Mouse (Mus musculus) forebrain, embryonic 16.5 days (tissue): ENCODE data around the gene Stom. TPM values are rescaled to one million over a fixed set of nuclear protein-coding genes. Genes with fewer than 3 reads are reported as not detected.
A peak's percentile ranks its signal among the peaks of the same experiment; 100 is the strongest.

Source experiments
- ATAC-seq: fragments of 200-750 bp; cut with Nextera tagmentation; 2 replicates; pipeline ENCODE4 v1.8.0; 2017; ENCODE audit warnings: mild to moderate bottlenecking, moderate library complexity
- H3K27ac ChIP-seq: fragments of 300-500 bp; sonication (generic); 2 replicates; pipeline ENCODE4 v1.5.1; 2014; ENCODE audit warnings: low read length, control low read depth
- H3K27me3 ChIP-seq: fragments of 300-500 bp; sonication (generic); replicated peaks from 2 replicates; pipeline ENCODE4 v1.6.1; 2014; ENCODE audit warnings: low read length; ENCODE audit not compliant: control insufficient read depth, insufficient read depth
- H3K36me3 ChIP-seq: fragments of 300-500 bp; sonication (generic); 2 replicates; pipeline ENCODE4 v1.6.1; 2014; ENCODE audit not compliant: control insufficient read depth, insufficient read depth
- H3K4me1 ChIP-seq: fragments of 300-500 bp; sonication (generic); replicated peaks from 2 replicates; pipeline ENCODE4 v1.6.1; 2014; ENCODE audit warnings: low read length; ENCODE audit not compliant: control insufficient read depth, insufficient read depth
- H3K4me2 ChIP-seq: fragments of 300-500 bp; sonication (generic); 2 replicates; pipeline ENCODE4 v1.6.1; 2014; ENCODE audit warnings: mild to moderate bottlenecking, low read length, control low read depth
- H3K4me3 ChIP-seq: fragments of 300-500 bp; sonication (generic); replicated peaks from 2 replicates; pipeline ENCODE4 v1.5.1; 2014; ENCODE audit warnings: mild to moderate bottlenecking, low read length, control low read depth
- H3K9ac ChIP-seq: fragments of 300-500 bp; sonication (generic); replicated peaks from 2 replicates; pipeline ENCODE4 v1.6.1; 2014; ENCODE audit warnings: low read depth, low read length, control low read depth
- H3K9me3 ChIP-seq: fragments of 300-500 bp; sonication (generic); 2 replicates; pipeline ENCODE4 v1.6.1; 2016; ENCODE audit warnings: low read length; ENCODE audit not compliant: control insufficient read depth
- WGBS: fragments of 180-500 bp; shearing (Covaris S2); extraction: QIAGEN DNeasy Blood & Tissue Kit; methylation state at CpG from one replicate; pipeline ENCODE4 v1.1.7; 2014; 5-methylcytosine and 5-hydroxymethylcytosine counted together
- polyA plus RNA-seq: library from polyadenylated mRNA; unstranded; fragments of >200 nt; fragmentation: Nextera tagmentation; extraction: Ambion mirVana; gene quantifications from 2 replicates; pipeline ENCODE4 v1.2.1, GENCODE M21; 2015

Gene Stom
- polyA plus RNA-seq, 1 experiment from 2014 or later, result 10.8 TPM

- Histone ChIP-seq H3K4me3 (no peak overlapping the region), H3K27me3 (no peaks in the 10 kb centered on the region), H3K4me1 (peaks cover 7% of the 10 kb centered on the region), H3K36me3 (no peaks in the 10 kb centered on the region), H3K27ac (no peak overlapping the region), H3K9ac (no peak overlapping the region), H3K4me2 (no peak overlapping the region), H3K9me3 (no peaks in the 10 kb centered on the region)
- 62% methylated on average over 10 of the region's 10 CpGs for WGBS
- no peak for ATAC-seq
Observed at GRCm38 (mm10) chr2:35327583-35327982, 9.2 kb downstream of the Stom start.

GRCm38 (mm10) chr2:35326931-35327330, 9.8 kb downstream of the Stom start:
- H3K9me3 ChIP-seq, result no peaks in the 10 kb centered on the region
- H3K9ac ChIP-seq, result no peak overlapping the region
- no peak overlapping the region for H3K4me3 ChIP-seq
- no peak overlapping the region for H3K4me2 ChIP-seq
- ATAC-seq, result no peak
- H3K27me3 ChIP-seq, result no peaks in the 10 kb centered on the region
- H3K27ac ChIP-seq, result no peak overlapping the region
- no peaks in the 10 kb centered on the region for H3K36me3 ChIP-seq
- WGBS, result 67% methylated on average over 1 of the region's 1 CpGs
- peaks cover 14% of the 10 kb centered on the region for H3K4me1 ChIP-seq

- 67% methylated on average over 10 of the region's 10 CpGs for WGBS
Observed at GRCm38 (mm10) chr2:35325930-35326329, 10.8 kb downstream of the Stom start.

GRCm38 (mm10) chr2:35322404-35323164, 14.2 kb downstream of the Stom start:
- no peaks in the 10 kb centered on the region for H3K36me3 ChIP-seq
- H3K9ac ChIP-seq, result no peak overlapping the region
- H3K4me1 ChIP-seq, result peaks cover 16% of the 10 kb centered on the region
- H3K4me2 ChIP-seq, result peak overlapping the region; percentile 11; the same call in 1 of the 2 replicates
- no peak overlapping the region for H3K27ac ChIP-seq
- peak; percentile 78 for ATAC-seq
- WGBS, result 24% methylated on average over 10 of the region's 10 CpGs
- no peaks in the 10 kb centered on the region for H3K27me3 ChIP-seq
- H3K9me3 ChIP-seq, result no peaks in the 10 kb centered on the region
- H3K4me3 ChIP-seq, result no peak overlapping the region

More at GRCm38 (mm10) chr2:35325930-35326329, 10.8 kb downstream of the Stom start:
- Histone ChIP-seq H3K4me2 (no peak overlapping the region), H3K9ac (no peak overlapping the region), H3K9me3 (no peaks in the 10 kb centered on the region), H3K4me3 (no peak overlapping the region), H3K36me3 (no peaks in the 10 kb centered on the region), H3K4me1 (peaks cover 16% of the 10 kb centered on the region), H3K27ac (no peak overlapping the region), H3K27me3 (no peaks in the 10 kb centered on the region)
- ATAC-seq, result no peak

GRCm38 (mm10) chr2:35320399-35320798, 16.4 kb downstream of the Stom start:
- WGBS, result 90% methylated on average over 15 of the region's 15 CpGs
- Histone ChIP-seq H3K9ac (no peak overlapping the region), H3K4me3 (no peak overlapping the region), H3K4me1 (peaks cover 16% of the 10 kb centered on the region), H3K27me3 (no peaks in the 10 kb centered on the region), H3K36me3 (no peaks in the 10 kb centered on the region), H3K27ac (no peak overlapping the region), H3K4me2 (no peak overlapping the region), H3K9me3 (no peaks in the 10 kb centered on the region)
- ATAC-seq, result no peak

- Histone ChIP-seq H3K9ac (no peak overlapping the region), H3K4me3 (no peak overlapping the region), H3K9me3 (no peaks in the 10 kb centered on the region), H3K4me1 (peaks cover 16% of the 10 kb centered on the region), H3K36me3 (no peaks in the 10 kb centered on the region), H3K4me2 (no peak overlapping the region), H3K27ac (no peak overlapping the region), H3K27me3 (no peaks in the 10 kb centered on the region)
- WGBS, result 89% methylated on average over 12 of the region's 12 CpGs
- ATAC-seq, result no peak
Observed at GRCm38 (mm10) chr2:35318405-35318804, 18.4 kb downstream of the Stom start.

GRCm38 (mm10) chr2:35317604-35318003, 19.2 kb downstream of the Stom start:
- Histone ChIP-seq H3K27ac (no peak overlapping the region), H3K36me3 (no peaks in the 10 kb centered on the region), H3K9me3 (no peaks in the 10 kb centered on the region), H3K4me3 (no peak overlapping the region), H3K4me2 (no peak overlapping the region), H3K27me3 (no peaks in the 10 kb centered on the region), H3K4me1 (peaks cover 9% of the 10 kb centered on the region), H3K9ac (no peak overlapping the region)
- no peak for ATAC-seq
- WGBS, result 80% methylated on average over 4 of the region's 4 CpGs

- 39% methylated on average over 3 of the region's 3 CpGs for WGBS
- Histone ChIP-seq H3K4me2 (no peak overlapping the region), H3K4me3 (no peak overlapping the region), H3K36me3 (no peaks in the 10 kb centered on the region), H3K4me1 (no peaks in the 10 kb centered on the region), H3K27ac (no peak overlapping the region), H3K9ac (no peak overlapping the region), H3K9me3 (no peaks in the 10 kb centered on the region), H3K27me3 (no peaks in the 10 kb centered on the region)
- ATAC-seq, result no peak
Observed at GRCm38 (mm10) chr2:35314300-35314699, 22.5 kb downstream of the Stom start.

GRCm38 (mm10) chr2:35309906-35310493, 26.8 kb downstream of the Stom start:
- no peak overlapping the region for H3K9ac ChIP-seq
- H3K4me2 ChIP-seq, result no peak overlapping the region
- no peaks in the 10 kb centered on the region for H3K9me3 ChIP-seq
- H3K27ac ChIP-seq, result no peak overlapping the region
- WGBS, result 89% methylated on average over 4 of the region's 4 CpGs
- H3K36me3 ChIP-seq, result no peaks in the 10 kb centered on the region
- H3K4me1 ChIP-seq, result no peaks in the 10 kb centered on the region
- H3K4me3 ChIP-seq, result no peak overlapping the region
- ATAC-seq, result no peak
- no peaks in the 10 kb centered on the region for H3K27me3 ChIP-seq
